Mouse (Mus musculus): ENCODE results near the gene Trabd2b.

DNA sequence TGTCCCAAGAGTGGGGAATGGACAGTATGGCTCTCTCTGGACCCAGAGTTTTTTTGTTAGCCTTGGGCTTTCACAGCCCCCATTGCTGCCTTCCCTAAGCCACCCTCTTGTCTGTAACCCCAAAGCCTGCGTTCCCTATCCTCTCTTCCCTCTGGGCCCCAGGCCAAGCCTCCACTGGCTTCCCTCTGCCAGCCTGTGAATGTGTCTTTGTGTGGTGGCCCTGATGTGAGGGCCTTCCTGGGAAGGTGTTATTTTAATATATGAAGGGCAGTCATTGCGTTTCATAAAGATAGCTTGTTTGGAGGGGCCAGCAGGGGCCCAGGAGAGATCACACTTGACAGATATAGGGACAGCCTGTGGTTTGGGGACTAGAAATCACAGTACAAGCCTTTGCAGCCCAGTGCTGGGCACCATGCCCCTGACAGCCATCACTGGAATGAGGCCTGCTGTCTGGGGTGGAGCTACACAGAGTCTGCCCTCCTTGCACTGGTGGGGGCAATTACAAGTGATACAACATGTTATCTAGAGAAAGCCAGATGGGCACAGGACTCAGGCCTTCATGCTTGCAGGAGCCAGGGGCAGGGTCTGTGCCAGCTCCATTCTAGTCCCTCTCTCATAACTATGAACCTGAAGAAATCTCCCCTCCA, 80.5 kb downstream of the Trabd2b start:
- TF ChIP-seq CTCF (IDR thresholded peaks at IDR 0.05; ENCODE audit: low read depth, low read length) (no peak), POLR2A (IDR thresholded peaks at IDR 0.05; ENCODE audit: borderline replicate concordance, low read depth, low read length) (no peak)
